Mouse (Mus musculus): ENCODE results near the gene Scand1. TPM values are rescaled to one million over a fixed set of nuclear protein-coding genes. Genes with fewer than 3 reads are reported as not detected.
A peak's percentile ranks its signal among the peaks of the same experiment; 100 is the strongest.

Scand1 gene
- polyA plus RNA-seq (2016; fragmentation: Nextera tagmentation; extraction: Ambion mirVana) = 88.7 and 106 TPM in 2 replicates

DNA sequence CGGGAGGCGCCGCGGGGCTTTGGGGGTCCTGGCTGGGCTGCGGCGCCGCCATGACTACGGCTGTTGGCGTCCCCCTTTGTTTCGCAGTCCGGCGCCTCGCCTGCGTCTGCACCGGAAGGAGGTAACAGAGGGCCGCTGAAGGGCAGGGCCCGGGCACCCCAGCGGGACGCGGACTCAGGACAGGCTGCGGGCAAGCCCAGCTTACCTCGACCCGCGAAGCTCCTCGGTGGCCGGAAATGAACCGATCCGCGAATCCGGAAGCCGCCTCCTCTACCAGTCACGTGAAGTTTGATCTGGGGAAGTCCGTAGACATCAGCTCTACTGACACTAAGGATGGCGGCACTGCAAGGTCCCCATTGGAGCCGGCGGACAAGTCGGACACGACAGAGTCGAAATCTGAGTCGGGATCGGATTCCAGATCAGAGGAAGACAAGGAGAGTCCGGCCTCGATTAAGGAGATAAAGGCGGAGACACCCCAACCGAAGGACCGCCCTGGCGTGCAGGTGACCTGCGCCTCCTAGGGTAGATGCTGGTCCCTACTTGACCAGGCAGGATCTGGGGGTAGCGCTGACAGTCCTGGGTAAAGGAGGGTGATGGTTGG, at the start of gene Scand1, which contains the start of gene Cnbd2:
Gene Scand1 (minus strand): TSS at position 408 of the 601 bp plus-strand sequence.
Gene Cnbd2 (plus strand): TSS at position 3 of the 601 bp plus-strand sequence.
- no peaks in the 10 kb centered on the region for H3K9me3 ChIP-seq
- H3K4me2 ChIP-seq = peak within 1 kb of the TSS; percentile 68
- under 1% methylated on average over 49 of the region's 49 CpGs for WGBS
- H3K27ac ChIP-seq = peak within 1 kb of the TSS; percentile 98
- peak within 1 kb of the TSS; percentile 94 for H3K9ac ChIP-seq (replicated peaks)
- H3K4me1 ChIP-seq (replicated peaks) = peaks cover 11% of the 10 kb centered on the region; the same call in 1 of the 2 replicates
- peak within 1 kb of the TSS; percentile 91 for H3K4me3 ChIP-seq (replicated peaks)
- H3K27me3 ChIP-seq = no peaks in the 10 kb centered on the region
- H3K36me3 ChIP-seq = peaks cover 25% of the 10 kb centered on the region
- peak; percentile 85 for ATAC-seq (ENCODE audit: insufficient number of reproducible peaks, insufficient read depth, low FRiP score, low TSS enrichment, low read depth)

GRCm38 (mm10) chr2:156356031-156356430, 43.5 kb upstream of the Scand1 start:
- Histone ChIP-seq H3K4me1 (replicated peaks) (no peaks in the 10 kb centered on the region), H3K27ac (no peak overlapping the region), H3K36me3 (no peaks in the 10 kb centered on the region), H3K4me3 (replicated peaks) (no peak overlapping the region), H3K4me2 (no peak overlapping the region), H3K9ac (replicated peaks) (no peak overlapping the region), H3K27me3 (no peaks in the 10 kb centered on the region), H3K9me3 (no peaks in the 10 kb centered on the region)
- 78% methylated on average over 7 of the region's 7 CpGs for WGBS
- ATAC-seq (ENCODE audit: insufficient number of reproducible peaks, insufficient read depth, low FRiP score, low TSS enrichment, low read depth) = no peak

DNA sequence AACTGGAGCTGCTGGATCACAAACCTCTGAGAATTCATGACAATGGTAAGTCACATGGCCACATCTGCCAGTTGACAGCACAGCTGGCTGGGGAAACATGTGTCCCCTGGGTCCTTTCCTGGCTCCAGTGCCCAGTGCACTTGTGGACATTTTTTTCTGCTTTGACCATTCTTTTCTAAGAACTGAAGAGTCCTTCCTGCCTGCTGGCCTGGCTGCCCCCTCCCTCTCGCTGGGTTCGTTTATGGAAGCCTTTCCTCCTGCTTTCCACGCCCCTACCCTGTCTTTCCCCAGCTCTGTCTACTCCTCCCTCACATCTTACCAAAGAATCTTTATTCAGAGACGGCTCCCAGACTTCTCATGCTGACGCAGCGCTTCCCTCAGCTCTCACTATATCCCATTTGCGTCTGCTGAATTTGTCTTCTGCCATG, 40.8 kb upstream of the Scand1 start:
- Histone ChIP-seq H3K27ac (no peak overlapping the region), H3K27me3 (no peaks in the 10 kb centered on the region), H3K4me3 (replicated peaks) (no peak overlapping the region), H3K9me3 (no peaks in the 10 kb centered on the region), H3K4me1 (replicated peaks) (no peaks in the 10 kb centered on the region), H3K9ac (replicated peaks) (no peak overlapping the region), H3K36me3 (no peaks in the 10 kb centered on the region), H3K4me2 (no peak overlapping the region)
- no peak for ATAC-seq (ENCODE audit: insufficient number of reproducible peaks, insufficient read depth, low FRiP score, low TSS enrichment, low read depth)
- 51% methylated on average over 7 of the region's 7 CpGs for WGBS

GRCm38 (mm10) chr2:156352413-156353165, 40.1 kb upstream of the Scand1 start:
- Histone ChIP-seq H3K9me3 (no peaks in the 10 kb centered on the region), H3K4me1 (replicated peaks) (no peaks in the 10 kb centered on the region), H3K4me3 (replicated peaks) (no peak overlapping the region), H3K27me3 (no peaks in the 10 kb centered on the region), H3K9ac (replicated peaks) (no peak overlapping the region), H3K27ac (no peak overlapping the region), H3K36me3 (no peaks in the 10 kb centered on the region), H3K4me2 (no peak overlapping the region)
- 82% methylated on average over 8 of the region's 8 CpGs for WGBS
- no peak for ATAC-seq (ENCODE audit: insufficient number of reproducible peaks, insufficient read depth, low FRiP score, low TSS enrichment, low read depth)

- no peaks in the 10 kb centered on the region for H3K4me1 ChIP-seq (replicated peaks)
- ATAC-seq (ENCODE audit: insufficient number of reproducible peaks, insufficient read depth, low FRiP score, low TSS enrichment, low read depth) = no peak
- H3K9me3 ChIP-seq = no peaks in the 10 kb centered on the region
- no peak overlapping the region for H3K4me2 ChIP-seq
- H3K27me3 ChIP-seq = no peaks in the 10 kb centered on the region
- WGBS = 80% methylated on average over 7 of the region's 7 CpGs
- no peaks in the 10 kb centered on the region for H3K36me3 ChIP-seq
- H3K9ac ChIP-seq (replicated peaks) = no peak overlapping the region
- H3K4me3 ChIP-seq (replicated peaks) = no peak overlapping the region
- no peak overlapping the region for H3K27ac ChIP-seq
These were observed 38.7 kb upstream of the Scand1 start for GRCm38 (mm10) chr2:156351243-156351642.

DNA sequence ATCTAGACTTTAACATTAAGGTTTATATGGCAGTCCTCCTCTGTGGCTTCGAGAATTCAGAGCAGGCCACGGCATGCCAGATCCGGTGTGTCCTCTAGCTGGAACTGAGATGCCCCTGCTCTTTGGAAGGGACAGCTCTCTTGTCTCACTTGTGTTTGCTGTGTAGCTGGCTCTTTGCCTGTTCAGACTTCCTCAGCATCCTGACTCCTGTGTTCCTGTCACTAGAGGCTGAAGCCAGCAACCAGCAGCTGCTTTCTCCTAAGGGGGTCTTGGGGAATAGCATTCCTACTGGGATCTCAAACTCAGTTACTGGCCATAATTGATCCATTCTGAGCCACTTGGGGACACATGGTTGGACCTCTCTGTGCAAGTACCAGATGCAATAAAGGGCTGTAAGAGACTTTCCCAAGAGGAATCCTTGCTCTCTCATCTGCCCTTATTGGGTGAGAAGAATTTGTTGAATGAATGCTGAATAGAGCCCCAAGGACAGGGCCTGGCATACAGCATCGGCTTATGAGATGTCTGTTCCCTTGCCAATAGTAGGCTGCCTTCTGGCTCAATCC, 36.9 kb upstream of the Scand1 start:
- Histone ChIP-seq H3K27me3 (no peaks in the 10 kb centered on the region), H3K36me3 (no peaks in the 10 kb centered on the region), H3K4me3 (replicated peaks) (no peak overlapping the region), H3K9me3 (no peaks in the 10 kb centered on the region), H3K9ac (replicated peaks) (no peak overlapping the region), H3K4me1 (replicated peaks) (no peaks in the 10 kb centered on the region), H3K4me2 (no peak overlapping the region), H3K27ac (no peak overlapping the region)
- ATAC-seq (ENCODE audit: insufficient number of reproducible peaks, insufficient read depth, low FRiP score, low TSS enrichment, low read depth) = no peak
- WGBS = 84% methylated on average over 4 of the region's 4 CpGs

DNA sequence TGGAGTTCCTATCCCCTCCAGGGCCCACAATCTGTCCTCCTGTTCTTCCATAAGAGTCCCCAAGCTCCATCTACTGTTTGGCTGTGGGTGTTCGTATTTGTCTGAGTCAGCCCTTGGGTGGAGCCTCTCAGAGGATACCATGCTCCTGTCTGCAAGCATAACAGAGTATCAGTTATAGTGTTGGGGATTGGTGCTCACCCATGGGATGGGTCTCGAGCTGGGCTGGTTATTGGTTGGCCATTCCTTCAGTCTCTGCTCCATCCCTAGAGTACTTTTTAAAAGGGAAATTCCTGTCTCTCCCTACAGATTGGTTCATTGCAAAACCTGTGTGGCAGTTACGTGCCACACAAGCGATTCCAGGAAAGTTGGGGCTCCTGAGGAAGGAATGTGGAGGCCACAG, 36.3 kb upstream of the Scand1 start:
- no peak overlapping the region for H3K9ac ChIP-seq (replicated peaks)
- H3K4me2 ChIP-seq = no peak overlapping the region
- H3K36me3 ChIP-seq = no peaks in the 10 kb centered on the region
- no peak for ATAC-seq (ENCODE audit: insufficient number of reproducible peaks, insufficient read depth, low FRiP score, low TSS enrichment, low read depth)
- no peaks in the 10 kb centered on the region for H3K27me3 ChIP-seq
- WGBS = 80% methylated on average over 4 of the region's 4 CpGs
- no peak overlapping the region for H3K27ac ChIP-seq
- H3K9me3 ChIP-seq = no peaks in the 10 kb centered on the region
- H3K4me1 ChIP-seq (replicated peaks) = no peaks in the 10 kb centered on the region
- no peak overlapping the region for H3K4me3 ChIP-seq (replicated peaks)

DNA sequence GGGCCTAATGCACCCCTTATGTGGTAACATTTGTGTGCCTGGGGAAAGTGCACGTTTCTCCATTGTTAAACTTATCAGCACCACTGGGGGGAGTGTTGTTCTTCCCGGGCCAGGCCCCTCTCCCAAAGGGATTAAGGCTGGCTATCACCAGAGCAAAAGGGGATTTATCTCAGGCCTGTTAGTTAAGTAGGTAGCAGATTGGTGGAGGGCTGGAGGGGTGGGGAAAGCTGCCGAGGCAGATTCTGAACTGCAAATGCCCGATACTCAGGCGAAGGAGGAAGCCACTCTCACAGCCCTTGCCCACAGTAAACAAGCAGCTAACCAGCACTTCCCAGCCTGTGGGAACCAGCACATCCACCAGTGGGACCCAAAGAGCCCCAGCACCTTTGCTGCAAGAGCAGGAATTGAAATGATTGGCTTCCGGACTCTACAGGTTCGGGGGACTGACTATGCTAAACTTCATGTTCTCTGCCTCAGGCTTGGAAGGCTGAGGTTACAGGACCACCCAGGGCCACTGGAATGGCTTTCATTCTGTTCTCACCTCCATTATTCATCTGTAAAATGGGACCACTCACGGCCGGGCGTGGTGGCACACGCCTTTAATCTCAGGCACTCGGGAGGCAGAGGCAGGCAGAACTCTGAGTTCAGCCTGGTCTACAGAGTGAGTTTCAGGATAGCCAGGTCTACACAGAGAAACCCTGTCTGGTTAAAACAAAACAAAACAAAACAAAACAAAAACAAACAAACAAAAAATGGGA, 32.5 kb upstream of the Scand1 start:
- WGBS = 59% methylated on average over 12 of the region's 12 CpGs
- no peak for ATAC-seq (ENCODE audit: insufficient number of reproducible peaks, insufficient read depth, low FRiP score, low TSS enrichment, low read depth)
- H3K9ac ChIP-seq (replicated peaks) = no peak overlapping the region
- H3K36me3 ChIP-seq = no peaks in the 10 kb centered on the region
- no peaks in the 10 kb centered on the region for H3K27me3 ChIP-seq
- H3K9me3 ChIP-seq = no peaks in the 10 kb centered on the region
- no peaks in the 10 kb centered on the region for H3K4me1 ChIP-seq (replicated peaks)
- no peak overlapping the region for H3K27ac ChIP-seq
- H3K4me3 ChIP-seq (replicated peaks) = no peak overlapping the region
- H3K4me2 ChIP-seq = no peak overlapping the region

DNA sequence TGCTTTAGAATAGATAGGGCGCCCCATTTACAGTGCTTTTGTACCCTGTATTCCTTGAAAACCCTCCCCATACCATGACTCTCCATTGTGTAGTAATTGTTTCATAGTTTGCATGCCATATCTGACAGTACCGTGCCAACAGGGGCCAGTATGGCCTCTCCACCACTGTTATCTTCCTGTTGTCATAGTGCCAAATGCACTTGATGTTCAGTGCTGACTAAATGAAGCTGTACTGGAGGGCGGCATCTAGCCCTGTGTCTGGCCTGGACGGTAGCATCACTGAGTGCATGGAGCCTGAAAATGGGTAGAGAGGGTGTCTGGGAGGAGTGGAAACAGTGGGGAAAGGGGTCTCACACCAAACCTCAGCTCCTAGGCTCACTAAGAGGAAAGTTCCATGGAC, 27.6 kb upstream of the Scand1 start:
- H3K27me3 ChIP-seq = no peaks in the 10 kb centered on the region
- no peak overlapping the region for H3K27ac ChIP-seq
- no peaks in the 10 kb centered on the region for H3K36me3 ChIP-seq
- no peaks in the 10 kb centered on the region for H3K9me3 ChIP-seq
- H3K4me3 ChIP-seq (replicated peaks) = no peak overlapping the region
- H3K4me1 ChIP-seq (replicated peaks) = no peaks in the 10 kb centered on the region
- ATAC-seq (ENCODE audit: insufficient number of reproducible peaks, insufficient read depth, low FRiP score, low TSS enrichment, low read depth) = no peak
- no peak overlapping the region for H3K4me2 ChIP-seq
- 88% methylated on average over 4 of the region's 4 CpGs for WGBS
- no peak overlapping the region for H3K9ac ChIP-seq (replicated peaks)

GRCm38 (mm10) chr2:156331446-156331965, 19.0 kb upstream of the Scand1 start:
- Histone ChIP-seq H3K4me2 (no peak overlapping the region), H3K4me3 (replicated peaks) (no peak overlapping the region), H3K36me3 (no peaks in the 10 kb centered on the region), H3K4me1 (replicated peaks) (no peaks in the 10 kb centered on the region), H3K27ac (no peak overlapping the region), H3K27me3 (no peaks in the 10 kb centered on the region), H3K9me3 (no peaks in the 10 kb centered on the region), H3K9ac (replicated peaks) (no peak overlapping the region)
- ATAC-seq (ENCODE audit: insufficient number of reproducible peaks, insufficient read depth, low FRiP score, low TSS enrichment, low read depth) = no peak
- 75% methylated on average over 7 of the region's 7 CpGs for WGBS

- no peak overlapping the region for H3K27ac ChIP-seq
- no peak overlapping the region for H3K9ac ChIP-seq (replicated peaks)
- H3K4me2 ChIP-seq = no peak overlapping the region
- no peaks in the 10 kb centered on the region for H3K27me3 ChIP-seq
- no peak for ATAC-seq (ENCODE audit: insufficient number of reproducible peaks, insufficient read depth, low FRiP score, low TSS enrichment, low read depth)
- H3K4me3 ChIP-seq (replicated peaks) = no peak overlapping the region
- WGBS = 24% methylated on average over 1 of the region's 1 CpGs
- H3K4me1 ChIP-seq (replicated peaks) = no peaks in the 10 kb centered on the region
- no peaks in the 10 kb centered on the region for H3K36me3 ChIP-seq
- no peaks in the 10 kb centered on the region for H3K9me3 ChIP-seq
These were observed 18.2 kb upstream of the Scand1 start for GRCm38 (mm10) chr2:156330681-156331080.

Measured in limb, embryonic 12.5 days (tissue).